Mouse (Mus musculus): Measurements from ENCODE around the gene Nrde2.

DNA sequence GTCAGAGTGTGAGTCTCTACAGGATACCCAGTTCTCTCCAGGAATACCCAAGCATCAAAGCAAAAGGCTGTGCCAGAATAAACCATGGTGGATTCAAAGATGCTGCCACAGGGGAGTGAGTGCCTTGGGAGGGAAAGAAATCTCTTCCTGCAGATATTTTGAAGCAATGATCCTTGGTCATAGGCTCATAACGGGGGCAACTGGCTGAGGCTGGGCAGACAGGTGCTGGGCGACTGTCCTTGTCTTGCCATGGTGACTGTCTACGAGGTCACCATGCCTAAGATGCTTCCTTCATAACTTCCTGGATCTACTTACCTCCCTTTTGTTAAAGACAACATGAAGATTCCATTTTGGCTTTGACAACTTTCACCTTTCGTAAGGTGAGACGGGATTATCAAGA, 54.9 kb downstream of the Nrde2 start:
- no peak for TF ChIP-seq CTCF (IDR thresholded peaks at IDR 0.05; ENCODE audit: borderline replicate concordance, insufficient read depth, low read length)
- TF ChIP-seq POLR2A (IDR thresholded peaks at IDR 0.05; ENCODE audit: low read depth, low read length) = no peak
